Mouse (Mus musculus): ENCODE data around the gene Sh3bp2.

Gene Sh3bp2

GRCm38 (mm10) chr5:34525663-34526476 lies at the start of gene Sh3bp2:
Gene Sh3bp2, plus strand, starts transcription at chr5:34525838.
- DNase-seq (ENCODE audit: low spot score): peak; percentile 92

DNA sequence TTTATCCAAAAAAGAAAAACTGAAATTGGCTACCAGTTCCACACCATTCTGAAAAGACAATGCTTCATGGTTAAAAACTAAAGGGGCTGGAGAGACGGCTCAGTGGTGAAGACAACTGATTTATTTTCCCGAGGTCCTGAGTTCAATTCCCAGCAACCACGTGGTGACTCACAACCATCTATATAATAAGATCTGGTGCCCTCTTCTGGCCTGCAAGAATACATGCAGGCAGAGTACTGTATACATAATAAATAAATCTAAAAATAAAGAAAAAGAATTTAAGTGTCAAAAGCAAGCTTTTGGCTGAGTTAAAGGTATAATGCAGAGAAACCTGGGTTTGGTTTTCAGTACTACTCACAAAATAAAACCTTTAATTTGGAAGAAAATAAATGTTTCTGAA lies 44.7 kb upstream of the Sh3bp2 start:
- no peak for DNase-seq (ENCODE audit: low spot score)

DNA sequence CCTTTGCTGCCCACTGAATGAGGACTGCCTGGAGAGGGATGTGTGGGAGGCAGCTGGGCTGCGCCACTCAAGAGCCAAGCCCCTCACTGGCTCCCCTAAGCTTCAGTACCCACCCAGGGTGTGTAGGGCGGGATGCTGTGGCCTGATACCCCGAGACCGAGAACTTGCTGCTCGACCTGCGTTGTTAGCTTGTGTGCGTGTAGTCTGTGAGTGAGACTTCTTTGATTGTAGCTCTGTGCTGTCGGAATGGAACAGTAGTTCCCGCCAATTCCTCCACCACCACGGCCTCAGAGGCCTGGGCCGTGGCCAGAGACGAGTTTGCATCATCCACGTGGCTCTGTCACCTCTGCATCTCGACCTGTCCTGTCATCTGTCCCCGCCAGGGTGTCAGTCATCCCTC lies 39.9 kb upstream of the Sh3bp2 start:
- no peak for DNase-seq (ENCODE audit: low spot score)

- no peak for DNase-seq (ENCODE audit: low spot score)
Measured at GRCm38 (mm10) chr5:34487320-34488090, 38.1 kb upstream of the Sh3bp2 start.

- DNase-seq (ENCODE audit: low spot score): no peak
Measured at GRCm38 (mm10) chr5:34488741-34489417, 36.8 kb upstream of the Sh3bp2 start.

DNA sequence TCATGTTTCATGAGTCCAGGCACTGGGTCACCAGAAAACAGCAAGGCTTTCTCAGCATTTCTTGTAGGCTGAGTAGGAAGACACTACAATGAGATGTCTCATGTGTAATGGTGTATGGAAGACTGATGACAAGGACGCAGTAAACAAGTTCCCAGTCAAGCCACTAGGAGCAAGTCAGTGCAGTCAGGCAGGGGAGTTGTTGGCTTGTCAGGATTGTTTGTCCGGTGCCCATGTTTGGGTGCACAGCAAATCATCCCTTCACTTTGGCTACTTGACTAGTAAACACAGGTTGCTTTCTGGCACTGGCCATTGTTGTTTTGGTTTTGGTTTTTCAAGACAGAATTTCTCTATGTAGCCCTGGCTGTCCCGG lies 36.2 kb upstream of the Sh3bp2 start:
- no peak for DNase-seq (ENCODE audit: low spot score)

DNA sequence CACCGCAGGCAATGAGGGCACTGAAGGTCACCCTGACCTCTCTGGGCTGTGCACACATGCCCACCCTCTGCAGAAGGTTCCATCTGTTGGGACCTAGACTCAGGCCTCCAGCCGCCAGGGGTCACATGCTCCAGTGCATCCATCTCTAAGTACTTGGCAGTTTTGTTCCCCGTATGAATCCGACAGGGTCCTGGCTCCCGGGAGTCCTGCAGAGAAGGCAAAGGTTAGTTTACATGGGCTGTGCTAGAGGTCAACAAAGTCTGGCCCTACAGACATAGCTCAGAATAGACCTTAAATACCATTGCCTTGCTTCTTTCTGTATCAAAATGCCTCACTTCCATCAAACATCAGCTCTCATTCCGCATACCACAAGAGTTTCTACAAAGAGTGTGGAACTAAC lies 28.9 kb upstream of the Sh3bp2 start:
- no peak for DNase-seq (ENCODE audit: low spot score)

DNA sequence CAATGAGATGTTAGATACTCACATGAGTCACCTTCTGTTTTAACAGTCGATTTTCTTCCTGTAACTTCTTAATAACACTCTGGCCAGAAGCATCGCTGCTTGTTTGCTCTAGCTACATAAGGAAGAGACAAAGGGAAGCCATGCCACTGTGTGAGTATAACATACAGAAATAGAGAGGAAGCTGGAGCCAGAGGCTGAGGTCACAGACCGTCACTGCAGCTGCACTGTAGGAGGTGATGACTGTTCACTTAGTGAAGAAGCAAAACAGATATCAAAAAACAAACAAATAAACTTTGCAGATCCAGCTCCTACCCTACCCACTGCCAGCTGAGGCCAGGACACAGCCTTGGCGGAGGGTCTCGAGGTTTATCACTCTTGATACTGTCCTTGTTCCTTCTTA lies 24.8 kb upstream of the Sh3bp2 start:
- DNase-seq (ENCODE audit: low spot score): no peak

- DNase-seq (ENCODE audit: low spot score): no peak
Measured at GRCm38 (mm10) chr5:34501588-34501987, 24.1 kb upstream of the Sh3bp2 start.

GRCm38 (mm10) chr5:34502411-34502810 lies 23.2 kb upstream of the Sh3bp2 start:
- no peak for DNase-seq (ENCODE audit: low spot score)

DNA sequence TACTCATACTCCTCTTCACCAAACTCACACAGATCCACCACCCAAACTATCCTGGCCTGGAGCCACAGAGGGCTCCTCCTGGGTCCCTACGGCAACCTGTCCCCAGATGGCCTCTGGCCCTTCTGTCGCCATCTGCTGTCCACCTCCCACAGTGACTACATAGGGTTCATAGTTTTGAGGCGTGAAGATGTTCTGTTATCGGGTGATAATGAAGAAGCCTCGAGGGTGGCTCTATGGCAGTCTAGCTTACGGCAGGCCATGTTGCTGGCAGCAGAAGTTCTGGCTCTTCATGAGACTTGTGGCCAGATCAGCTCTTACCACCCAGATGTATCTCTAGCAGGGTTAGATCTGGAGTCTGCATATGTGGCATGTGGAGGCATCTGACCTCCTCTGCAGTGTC lies 22.8 kb upstream of the Sh3bp2 start:
- no peak for DNase-seq (ENCODE audit: low spot score)

GRCm38 (mm10) chr5:34512486-34512885 lies 13.2 kb upstream of the Sh3bp2 start:
- DNase-seq (ENCODE audit: low spot score): no peak

DNA sequence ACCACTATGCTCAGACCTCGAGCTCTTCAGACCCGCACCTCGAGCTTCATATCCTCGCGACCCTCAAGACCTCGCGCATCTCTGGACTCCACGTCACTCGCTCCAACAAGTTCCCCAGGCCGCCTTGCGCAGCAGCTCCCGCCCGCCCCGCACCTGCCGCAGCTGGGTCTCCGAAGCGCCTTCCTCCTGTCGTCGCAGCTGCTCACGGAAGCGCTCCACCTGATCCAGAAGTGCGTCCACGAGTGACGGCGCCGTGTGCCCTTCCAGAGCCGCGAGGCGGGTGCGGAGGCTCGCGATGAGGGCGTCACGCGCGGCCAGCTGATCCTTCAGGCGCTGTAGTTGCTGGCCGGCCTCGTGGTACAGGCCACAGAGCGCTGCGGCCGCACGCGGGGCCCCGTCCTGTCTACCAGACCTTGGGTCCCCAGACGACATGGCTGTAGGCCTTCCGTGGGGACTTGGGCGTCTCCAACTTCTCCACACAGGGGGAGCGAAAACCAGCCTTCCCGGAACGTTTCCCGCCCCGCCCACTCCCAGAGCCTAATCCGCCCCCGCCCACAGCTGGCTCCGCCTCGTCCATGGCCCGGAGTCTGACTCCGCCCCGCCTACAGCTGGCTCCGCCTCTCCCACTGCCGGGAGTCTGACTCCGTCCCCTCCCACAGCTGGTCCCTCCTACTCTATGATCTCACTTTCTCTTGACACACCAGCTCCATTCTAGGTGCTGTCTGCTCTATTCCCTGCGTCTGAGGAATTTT lies 12.0 kb upstream of the Sh3bp2 start, which contains the start of gene Tnip2:
Gene Tnip2, minus strand, starts transcription at position 526 of the 752 bp plus-strand sequence.
- DNase-seq (ENCODE audit: low spot score): peak; percentile 93

- no peak for DNase-seq (ENCODE audit: low spot score)
Measured at GRCm38 (mm10) chr5:34514218-34514566, 11.4 kb upstream of the Sh3bp2 start.

DNA sequence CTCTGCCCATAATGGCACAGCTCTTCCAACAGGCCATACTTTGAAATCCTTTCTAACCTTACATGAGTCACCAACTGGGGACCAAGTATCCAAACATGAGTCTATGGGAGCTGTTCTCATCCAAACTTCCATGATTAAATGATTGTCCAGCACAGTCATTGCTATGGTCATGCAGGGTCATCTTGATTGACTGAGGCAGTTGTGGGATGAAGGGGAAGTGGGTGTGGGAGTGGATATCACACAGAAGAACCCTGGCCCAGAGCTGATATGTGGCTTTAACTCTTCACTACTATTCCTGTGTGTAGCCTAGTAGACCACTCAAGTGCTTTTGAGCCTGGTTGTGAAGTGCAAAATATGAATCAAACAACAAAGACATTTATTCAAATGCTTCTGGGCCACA lies 10.5 kb upstream of the Sh3bp2 start:
- DNase-seq (ENCODE audit: low spot score): no peak

DNA sequence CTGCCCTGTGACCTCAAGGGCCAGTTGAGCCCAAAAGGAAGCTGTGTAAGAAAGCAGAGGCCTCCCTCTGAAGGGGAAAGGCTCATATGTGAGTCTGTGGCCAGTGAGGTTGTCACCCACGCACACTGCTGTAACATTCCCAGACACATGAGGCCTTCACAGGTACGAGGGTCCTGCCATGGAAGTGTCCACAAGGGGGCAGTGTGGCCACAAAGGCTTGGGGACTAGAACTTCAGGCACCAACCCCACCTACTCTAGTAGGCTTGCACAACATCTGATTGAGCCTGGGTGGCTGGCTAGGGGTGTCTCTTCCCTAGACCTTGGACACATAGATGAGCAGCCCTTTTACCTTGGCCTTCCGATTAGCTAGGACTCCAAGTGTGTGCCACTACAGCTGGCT lies 7.7 kb upstream of the Sh3bp2 start:
- DNase-seq (ENCODE audit: low spot score): peak; percentile 52

DNA sequence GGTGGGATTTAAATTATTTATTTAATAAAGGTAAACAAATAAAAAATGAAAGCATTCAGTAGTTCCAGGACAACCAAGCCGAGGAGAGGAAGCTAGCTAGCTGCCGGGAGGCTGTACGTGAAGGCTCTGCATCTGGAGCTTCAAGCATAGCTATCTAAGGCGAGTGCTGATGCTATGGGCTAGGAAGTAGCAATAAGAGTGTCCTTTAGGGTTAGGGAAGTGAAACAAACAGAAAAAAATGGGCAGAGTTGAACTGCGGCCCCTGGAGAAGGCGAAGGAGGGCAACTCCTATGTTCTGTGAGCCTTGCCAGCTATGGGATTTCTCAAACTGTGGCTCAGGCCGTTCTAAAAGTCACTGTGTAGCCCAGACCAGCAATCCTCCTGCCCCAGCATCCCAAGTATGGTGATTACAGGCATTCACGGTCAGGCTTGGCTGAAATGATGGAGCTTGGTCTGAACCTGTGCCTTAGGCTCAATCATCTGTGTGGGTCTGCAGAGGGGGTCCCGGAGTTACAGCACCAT lies 6.2 kb upstream of the Sh3bp2 start:
- DNase-seq (ENCODE audit: low spot score): no peak

- DNase-seq (ENCODE audit: low spot score): no peak
Measured at GRCm38 (mm10) chr5:34520458-34521209, 5.0 kb upstream of the Sh3bp2 start.

DNA sequence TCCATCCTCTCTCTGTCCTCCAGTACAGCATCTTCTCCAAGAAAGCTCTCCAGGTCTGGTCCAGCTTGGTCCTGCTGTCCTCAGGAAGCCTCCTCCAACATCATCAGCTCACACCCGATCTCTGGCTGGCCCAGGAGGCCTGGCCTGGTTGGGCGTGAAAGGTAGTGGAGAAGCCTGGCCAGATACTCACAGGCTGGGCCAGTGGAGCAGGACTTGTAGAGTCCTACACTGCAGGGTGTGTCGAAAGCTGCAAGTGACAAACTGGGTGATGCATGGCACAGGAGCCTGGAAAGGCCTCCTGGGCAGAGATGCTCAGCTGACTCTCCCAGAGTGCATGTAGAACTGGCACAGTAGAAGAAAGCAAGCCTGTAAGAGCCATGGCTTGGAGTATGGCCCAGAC lies 4.3 kb upstream of the Sh3bp2 start:
- DNase-seq (ENCODE audit: low spot score): no peak

- DNase-seq (ENCODE audit: low spot score): no peak
Measured at GRCm38 (mm10) chr5:34523958-34524485, 1.6 kb upstream of the Sh3bp2 start.

DNA sequence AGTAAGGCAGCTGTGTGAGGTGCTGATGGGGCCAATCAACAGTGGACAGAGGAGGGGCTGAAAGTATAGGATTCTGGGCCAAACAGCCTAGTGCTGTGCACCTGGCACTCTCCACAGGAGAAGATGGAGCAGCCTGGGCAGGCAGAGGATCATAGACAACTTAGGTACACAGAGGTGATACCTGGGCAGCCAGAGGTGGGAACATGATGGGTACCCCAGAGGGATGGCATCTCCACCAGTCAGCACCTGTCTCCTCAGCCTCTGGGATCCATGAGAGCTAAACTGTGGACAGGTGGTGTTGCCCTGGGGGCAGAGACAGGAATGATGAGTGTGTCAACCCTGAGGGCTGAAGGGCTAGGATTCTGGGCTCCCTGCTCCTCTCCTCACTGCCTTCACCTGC lies 1.1 kb upstream of the Sh3bp2 start:
- no peak for DNase-seq (ENCODE audit: low spot score)

Data from ovary, adult 18-20 months (tissue).